Mouse (Mus musculus) adipocyte (in vitro differentiated cells): ENCODE data around the gene Tenm2.

Experiments
- DNase-seq: peaks from one replicate; pipeline ENCODE4 v3.0.0-alpha.2; 2016; ENCODE audit warnings: low spot score

Tenm2 gene

GRCm38 (mm10) chr11:36277192-36277902, 958.4 kb downstream of the Tenm2 start:
- DNase-seq: no peak

- no peak for DNase-seq
Observed at GRCm38 (mm10) chr11:36276015-36276414, 959.7 kb downstream of the Tenm2 start.

- DNase-seq: no peak
Observed at GRCm38 (mm10) chr11:36272149-36272548, 963.6 kb downstream of the Tenm2 start.

GRCm38 (mm10) chr11:36269945-36270344, 965.8 kb downstream of the Tenm2 start:
- no peak for DNase-seq

- no peak for DNase-seq
Observed at GRCm38 (mm10) chr11:36264776-36265466, 970.8 kb downstream of the Tenm2 start.

GRCm38 (mm10) chr11:36263840-36264239, 971.9 kb downstream of the Tenm2 start:
- DNase-seq: no peak

- DNase-seq: no peak
Observed at GRCm38 (mm10) chr11:36257187-36257586, 978.6 kb downstream of the Tenm2 start.

- no peak for DNase-seq
Observed at GRCm38 (mm10) chr11:36256747-36257146, 979.0 kb downstream of the Tenm2 start.

GRCm38 (mm10) chr11:36254019-36254418, 981.7 kb downstream of the Tenm2 start:
- DNase-seq: no peak

GRCm38 (mm10) chr11:36250111-36250510, 985.7 kb downstream of the Tenm2 start:
- no peak for DNase-seq

GRCm38 (mm10) chr11:36246152-36246551, 989.6 kb downstream of the Tenm2 start:
- no peak for DNase-seq

GRCm38 (mm10) chr11:36244491-36244882, 991.3 kb downstream of the Tenm2 start:
- DNase-seq: no peak

- DNase-seq: no peak
Observed at GRCm38 (mm10) chr11:36243747-36244490, 991.8 kb downstream of the Tenm2 start.

GRCm38 (mm10) chr11:36238890-36239289, 996.9 kb downstream of the Tenm2 start:
- no peak for DNase-seq

- DNase-seq: no peak
Observed at GRCm38 (mm10) chr11:36228654-36229053, 1007.1 kb downstream of the Tenm2 start.

GRCm38 (mm10) chr11:36228196-36228595, 1007.6 kb downstream of the Tenm2 start:
- no peak for DNase-seq

GRCm38 (mm10) chr11:36226061-36226460, 1009.7 kb downstream of the Tenm2 start:
- no peak for DNase-seq

GRCm38 (mm10) chr11:36223716-36224439, 1011.9 kb downstream of the Tenm2 start:
- no peak for DNase-seq

- no peak for DNase-seq
Observed at GRCm38 (mm10) chr11:36222071-36222470, 1013.7 kb downstream of the Tenm2 start.

- DNase-seq: peak; percentile 46
Observed at GRCm38 (mm10) chr11:36221271-36221975, 1014.3 kb downstream of the Tenm2 start.

GRCm38 (mm10) chr11:36220651-36221050, 1015.1 kb downstream of the Tenm2 start:
- DNase-seq: no peak

GRCm38 (mm10) chr11:36219586-36219985, 1016.2 kb downstream of the Tenm2 start:
- no peak for DNase-seq
